Mouse (Mus musculus) limb, embryonic 11.5 days (tissue): ENCODE results near the gene Ror1. TPM values are rescaled to one million over a fixed set of nuclear protein-coding genes. Genes with fewer than 3 reads are reported as not detected.
A peak's percentile ranks its signal among the peaks of the same experiment; 100 is the strongest.

Experiments used
- ATAC-seq: fragments of 200-750 bp; cut with Nextera tagmentation; 2 replicates; pipeline ENCODE4 v1.8.0; 2017; ENCODE audit warnings: low read depth; ENCODE audit not compliant: insufficient number of reproducible peaks, low FRiP score, low TSS enrichment
- DNase-seq: peaks from one replicate; pipeline ENCODE4 v3.0.0-alpha.2; 2015; ENCODE audit warnings: low spot score
- H3K27ac ChIP-seq: fragments of 300-500 bp; sonication (generic); replicated peaks from 2 replicates; pipeline ENCODE4 v1.5.1; 2014; ENCODE audit warnings: low read depth, mild to moderate bottlenecking, low read length
- H3K27me3 ChIP-seq: fragments of 300-500 bp; sonication (generic); 2 replicates; pipeline ENCODE4 v1.6.1; 2014; ENCODE audit warnings: mild to moderate bottlenecking, low read length, mixed read lengths; ENCODE audit not compliant: control insufficient read depth, insufficient read depth
- H3K36me3 ChIP-seq: fragments of 300-500 bp; sonication (generic); 2 replicates; pipeline ENCODE4 v1.6.1; 2014; ENCODE audit warnings: mild to moderate bottlenecking, low read length, moderate library complexity, mixed read lengths; ENCODE audit not compliant: control insufficient read depth, insufficient read depth
- H3K4me1 ChIP-seq: fragments of 300-500 bp; sonication (generic); 2 replicates; pipeline ENCODE4 v1.6.1; 2014; ENCODE audit warnings: low read length, mixed read lengths; ENCODE audit not compliant: control insufficient read depth, insufficient read depth
- H3K4me2 ChIP-seq: fragments of 300-500 bp; sonication (generic); 2 replicates; pipeline ENCODE4 v1.6.1; 2014; ENCODE audit warnings: low read depth, mild to moderate bottlenecking, moderate library complexity; ENCODE audit not compliant: severe bottlenecking
- H3K4me3 ChIP-seq: fragments of 300-500 bp; sonication (generic); 2 replicates; pipeline ENCODE4 v1.5.1; 2014; ENCODE audit warnings: low read depth, low read length
- H3K9ac ChIP-seq: fragments of 300-500 bp; sonication (generic); 2 replicates; pipeline ENCODE4 v1.6.1; 2014; ENCODE audit warnings: mild to moderate bottlenecking, low read length
- H3K9me3 ChIP-seq: fragments of 300-500 bp; sonication (generic); 2 replicates; pipeline ENCODE4 v1.6.1; 2016; ENCODE audit warnings: low read length; ENCODE audit not compliant: control insufficient read depth
- WGBS: fragments of 180-500 bp; shearing (Covaris S2); extraction: QIAGEN DNeasy Blood & Tissue Kit; methylation state at CpG from one replicate; pipeline ENCODE4 v1.1.7; 2014; 5-methylcytosine and 5-hydroxymethylcytosine counted together
- polyA plus RNA-seq: library from polyadenylated mRNA; unstranded; fragments of >200 nt; fragmentation: Nextera tagmentation; extraction: Ambion mirVana; gene quantifications from 2 replicates; pipeline ENCODE4 v1.2.1, GENCODE M21; 2014

Gene Ror1
- polyA plus RNA-seq, 1 experiment from 2014 or later: 12.6 TPM

DNA sequence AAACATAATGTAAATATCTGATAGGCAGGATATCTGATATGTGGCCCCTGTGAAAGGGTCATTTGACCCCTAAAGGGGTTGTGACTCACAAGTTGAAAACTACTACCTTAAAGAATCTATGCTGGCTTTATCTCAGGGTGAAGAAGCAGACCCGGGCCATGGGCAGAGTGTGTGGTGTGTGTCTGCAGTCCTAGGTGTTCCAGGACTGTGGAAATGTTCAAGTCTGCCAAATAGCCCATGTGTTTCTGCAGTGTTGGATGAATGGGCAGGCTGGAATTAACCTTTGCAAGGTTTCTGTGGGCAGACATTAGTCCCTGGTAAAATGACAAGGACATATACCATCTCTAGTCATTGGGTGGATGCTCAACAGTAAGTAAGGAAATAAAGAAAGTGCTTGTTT lies 205.8 kb downstream of the Ror1 start:
- Histone ChIP-seq H3K36me3 (no peaks in the 10 kb centered on the region), H3K4me2 (no peak overlapping the region), H3K4me3 (no peak overlapping the region), H3K9me3 (no peaks in the 10 kb centered on the region), H3K27me3 (0 out of 2 replicates have a peak, but pooled peaks cover 2% of the 10 kb centered on the region), H3K9ac (no peak overlapping the region), H3K4me1 (0 out of 2 replicates have a peak, but pooled peaks cover 5% of the 10 kb centered on the region), H3K27ac (no peak overlapping the region)
- DNase-seq (no peak), ATAC-seq (no peak)
- WGBS: 91% methylated on average over 1 of the region's 1 CpGs

DNA sequence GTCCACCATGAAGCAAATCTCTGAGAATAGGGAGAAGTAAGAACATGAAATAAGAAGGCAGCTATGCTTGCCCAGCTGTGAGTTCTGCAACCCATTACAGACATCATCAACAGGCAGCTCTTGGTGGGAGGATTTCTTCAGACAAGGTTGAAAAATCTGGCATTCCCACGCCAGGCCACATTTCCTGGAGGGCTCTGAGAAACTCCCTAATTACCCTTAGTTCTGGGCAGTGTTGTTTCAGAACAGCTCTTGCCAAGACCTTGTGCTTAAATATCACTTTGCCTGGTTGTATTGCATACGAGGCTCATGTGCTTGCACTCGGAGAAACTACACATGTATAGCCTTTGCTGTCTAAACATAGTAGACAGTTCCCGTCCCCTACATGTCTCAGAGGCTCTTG lies 211.8 kb downstream of the Ror1 start:
- 62% methylated on average over 4 of the region's 4 CpGs for WGBS
- H3K4me3 ChIP-seq: no peak overlapping the region
- no peak overlapping the region for H3K9ac ChIP-seq
- H3K4me2 ChIP-seq: no peak overlapping the region
- no peaks in the 10 kb centered on the region for H3K27me3 ChIP-seq
- H3K36me3 ChIP-seq: no peaks in the 10 kb centered on the region
- peaks cover 6% of the 10 kb centered on the region for H3K4me1 ChIP-seq
- H3K27ac ChIP-seq: no peak overlapping the region; the same call in 1 of the 2 replicates
- ATAC-seq (no peak), DNase-seq (no peak)
- H3K9me3 ChIP-seq: no peaks in the 10 kb centered on the region

DNA sequence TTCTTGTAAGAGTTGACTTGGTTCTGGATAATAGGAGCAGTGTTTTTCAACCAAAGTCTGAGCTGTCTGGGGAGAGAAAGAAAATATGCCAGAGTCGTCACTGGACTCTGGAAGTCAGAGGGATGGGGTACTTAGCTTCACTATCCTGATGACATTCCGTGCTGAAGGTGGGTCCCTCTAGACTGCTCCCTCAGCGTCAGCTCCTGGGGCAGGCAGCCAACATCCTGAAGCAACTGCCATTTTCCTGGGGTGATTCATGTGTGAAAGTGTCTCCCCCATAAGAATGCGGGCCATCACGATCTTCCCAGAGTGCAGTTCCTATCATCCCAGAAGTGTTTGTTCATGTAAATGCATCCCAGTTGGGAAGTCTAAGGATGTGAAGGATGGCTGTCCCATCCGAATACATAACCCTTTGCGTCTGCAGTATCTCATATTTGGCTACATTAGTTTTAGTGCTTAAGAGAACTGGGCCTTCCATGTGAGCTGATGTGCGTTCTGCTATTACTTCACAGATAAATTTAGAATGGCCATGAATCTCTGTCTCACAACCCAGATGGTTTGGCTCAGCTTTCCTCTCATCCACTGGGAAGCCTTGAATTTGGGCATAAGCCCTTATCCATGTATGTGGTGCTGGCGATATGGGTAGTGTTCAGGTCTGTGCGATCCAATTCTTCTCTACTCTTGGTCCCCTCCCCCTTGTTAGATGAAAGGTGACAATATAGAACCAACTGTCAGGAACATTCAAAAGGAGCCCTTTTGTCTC lies 216.4 kb downstream of the Ror1 start:
- WGBS: 92% methylated on average over 10 of the region's 10 CpGs
- DNase-seq (no peak), ATAC-seq (no peak)
- Histone ChIP-seq H3K4me3 (no peak overlapping the region), H3K27ac (no peak overlapping the region), H3K9me3 (no peaks in the 10 kb centered on the region), H3K4me1 (peaks cover 10% of the 10 kb centered on the region), H3K27me3 (no peaks in the 10 kb centered on the region), H3K36me3 (no peaks in the 10 kb centered on the region), H3K4me2 (no peak overlapping the region), H3K9ac (no peak overlapping the region)

DNA sequence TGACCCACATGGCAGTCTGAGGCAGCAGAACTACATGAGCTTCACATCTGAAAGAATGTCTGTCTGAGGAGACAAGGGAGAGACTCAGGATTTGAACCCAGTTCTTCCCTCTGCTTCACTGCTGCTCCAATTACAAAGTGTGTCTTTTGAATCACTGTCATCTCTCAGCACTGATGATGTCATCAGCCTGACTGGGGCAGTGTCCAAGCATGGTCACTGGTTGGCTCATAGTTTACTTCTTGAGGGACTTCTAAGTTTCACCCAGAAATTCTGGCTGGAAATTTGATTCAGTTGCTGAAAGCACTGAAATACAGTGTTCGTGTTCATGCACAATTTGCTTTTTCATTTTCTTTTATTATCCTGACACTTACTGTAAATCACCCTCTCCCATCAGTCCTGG lies 219.5 kb downstream of the Ror1 start:
- ATAC-seq (no peak), DNase-seq (no peak)
- H3K4me2 ChIP-seq: no peak overlapping the region

GRCm38 (mm10) chr4:100321758-100322157 lies 226.2 kb downstream of the Ror1 start:
- Histone ChIP-seq H3K4me1 (no peaks in the 10 kb centered on the region), H3K27ac (no peak overlapping the region), H3K36me3 (no peaks in the 10 kb centered on the region), H3K4me3 (no peak overlapping the region), H3K27me3 (no peaks in the 10 kb centered on the region), H3K9ac (no peak overlapping the region), H3K9me3 (no peaks in the 10 kb centered on the region), H3K4me2 (no peak overlapping the region)
- ATAC-seq (no peak), DNase-seq (no peak)
- 64% methylated on average over 6 of the region's 6 CpGs for WGBS

More for the DNA sequence above, 219.5 kb downstream of the Ror1 start:
- no peak overlapping the region for H3K27ac ChIP-seq
- no peaks in the 10 kb centered on the region for H3K36me3 ChIP-seq
- H3K27me3 ChIP-seq: no peaks in the 10 kb centered on the region
- no peak overlapping the region for H3K4me3 ChIP-seq
- no peaks in the 10 kb centered on the region for H3K9me3 ChIP-seq
- H3K9ac ChIP-seq: no peak overlapping the region
- H3K4me1 ChIP-seq: peaks cover 3% of the 10 kb centered on the region; the same call in 1 of the 2 replicates
- 63% methylated on average over 1 of the region's 1 CpGs for WGBS

- Histone ChIP-seq H3K4me1 (no peaks in the 10 kb centered on the region), H3K27me3 (no peaks in the 10 kb centered on the region), H3K9ac (no peak overlapping the region), H3K4me2 (no peak overlapping the region), H3K36me3 (no peaks in the 10 kb centered on the region), H3K9me3 (no peaks in the 10 kb centered on the region), H3K4me3 (no peak overlapping the region), H3K27ac (no peak overlapping the region)
- peak; percentile 49 for DNase-seq
- 79% methylated on average over 14 of the region's 14 CpGs for WGBS
- ATAC-seq: peak; percentile 62
These were observed 229.3 kb downstream of the Ror1 start for GRCm38 (mm10) chr4:100324719-100325515.

DNA sequence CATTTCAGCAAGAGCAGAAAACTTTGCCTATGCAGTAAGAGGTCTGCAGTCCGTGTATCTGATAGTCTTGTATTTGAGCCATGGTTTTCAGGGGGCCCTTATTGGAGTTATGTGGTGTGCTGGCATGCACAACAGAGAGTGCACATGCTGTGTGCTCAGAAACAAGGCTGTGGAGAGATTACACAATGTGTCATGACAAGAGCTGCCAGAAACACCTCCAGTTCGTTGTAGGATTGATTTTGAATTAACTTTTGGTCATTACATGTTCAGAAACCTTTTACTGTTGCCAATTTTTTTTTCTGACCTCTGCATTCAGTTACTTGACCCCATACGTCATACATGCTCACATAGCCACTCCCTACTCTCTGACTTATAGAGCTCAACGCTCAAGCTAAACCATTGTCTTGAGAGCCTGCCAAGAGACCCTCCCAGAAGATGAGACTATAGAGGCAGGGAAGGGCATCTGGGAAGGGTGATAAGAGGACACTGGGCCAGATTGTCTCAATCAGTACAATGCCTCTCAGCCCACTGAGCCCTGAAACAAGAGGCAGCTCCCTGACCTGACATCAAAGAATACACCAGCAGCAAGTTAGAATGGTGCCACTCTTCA lies 232.9 kb downstream of the Ror1 start:
- H3K27me3 ChIP-seq: no peaks in the 10 kb centered on the region
- H3K4me1 ChIP-seq: no peaks in the 10 kb centered on the region
- no peak overlapping the region for H3K27ac ChIP-seq
- H3K9ac ChIP-seq: no peak overlapping the region
- H3K36me3 ChIP-seq: no peaks in the 10 kb centered on the region
- ATAC-seq (no peak), DNase-seq (no peak)
- no peak overlapping the region for H3K4me2 ChIP-seq
- 70% methylated on average over 4 of the region's 4 CpGs for WGBS
- H3K4me3 ChIP-seq: no peak overlapping the region
- H3K9me3 ChIP-seq: no peaks in the 10 kb centered on the region

GRCm38 (mm10) chr4:100335168-100335567 lies 239.6 kb downstream of the Ror1 start:
- H3K27ac ChIP-seq: no peak overlapping the region
- DNase-seq (peak; percentile 27), ATAC-seq (0 out of 2 replicates have a peak, but pooled peaks have one; percentile 44)
- H3K4me3 ChIP-seq: no peak overlapping the region
- WGBS: 41% methylated on average over 2 of the region's 2 CpGs
- no peak overlapping the region for H3K4me2 ChIP-seq
- H3K36me3 ChIP-seq: no peaks in the 10 kb centered on the region
- H3K9me3 ChIP-seq: no peaks in the 10 kb centered on the region
- H3K27me3 ChIP-seq: no peaks in the 10 kb centered on the region
- no peak overlapping the region for H3K9ac ChIP-seq
- H3K4me1 ChIP-seq: no peaks in the 10 kb centered on the region
